ENCODE assay signal across 11 mouse cellular contexts in the genomic region with DNA sequence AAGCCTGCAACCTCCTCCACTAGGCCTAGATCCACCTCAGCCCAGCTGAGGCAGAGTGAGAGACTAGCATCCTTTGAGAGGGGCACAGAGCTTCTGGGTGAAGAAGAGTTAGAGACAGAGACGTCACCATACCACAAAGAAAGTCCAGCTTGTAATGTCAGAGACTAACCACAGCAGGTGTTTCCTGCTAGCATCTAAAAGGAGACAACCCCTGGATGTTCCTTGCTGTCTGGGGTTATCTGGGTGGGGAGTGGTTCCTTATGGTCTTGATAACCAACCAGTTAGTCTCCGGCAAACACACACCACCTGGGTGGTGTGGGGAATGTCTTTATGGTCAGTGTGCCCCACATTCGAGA.
A peak's percentile ranks its signal among the peaks of the same experiment; 100 is the strongest.
DNase-seq lines count a peak whose midpoint lies in the region; ATAC-seq and TF ChIP-seq lines count a peak whose summit lies in the region.
"Had no signal": no experiment of that assay in that cellular context is flagged by ENCODE, and none has a peak within 500 bp of the region (broad histone marks: within the 10 kb centered on the region; RNA-seq: fewer than 3 reads in every experiment).

No protein-coding gene starts in this region.

- TF ChIP-seq CTCF in CH12.LX (conservative IDR thresholded peaks at IDR 0.05 in 1 of 2, IDR thresholded peaks at IDR 0.05 in 1 of 2; ENCODE audit: low read depth in 2 of 2, low read length in 2 of 2): no peak
- TF ChIP-seq CTCF in left cerebral cortex, adult 2 months (IDR thresholded peaks at IDR 0.05): no peak

- H3K4me3 ChIP-seq in CH12.LX (replicated peaks in 1 of 3; ENCODE audit: low read depth in 2 of 3, low read length in 2 of 3, poor library complexity in 1 of 3): peak overlapping the region in 1 of 3 experiments; percentile 56
- no peak overlapping the region for H3K4me3 ChIP-seq in intestine, embryonic 15.5 days (replicated peaks)
- H3K4me3 ChIP-seq in hindbrain, embryonic 10.5 days: no peak overlapping the region
- no peak overlapping the region for H3K4me3 ChIP-seq in left cerebral cortex, adult 2 months
- H3K4me3 ChIP-seq: liver, embryonic 15.5 days had no signal

- H3K9ac ChIP-seq in CH12.LX (ENCODE audit: insufficient read depth, low read depth): peak overlapping the region; percentile 71
- no peak overlapping the region for H3K9ac ChIP-seq in intestine, embryonic 15.5 days
- H3K9ac ChIP-seq: liver, embryonic 15.5 days had no signal

- H3K27ac ChIP-seq in CH12.LX (ENCODE audit: insufficient read depth, low read depth): peak overlapping the region; percentile 85
- no peak overlapping the region for H3K27ac ChIP-seq in intestine, embryonic 15.5 days
- no peak overlapping the region for H3K27ac ChIP-seq in hindbrain, embryonic 10.5 days
- no peak overlapping the region for H3K27ac ChIP-seq in left cerebral cortex, adult 2 months
- H3K27ac ChIP-seq: liver, embryonic 15.5 days had no signal

- intact Hi-C loops in left cerebral cortex, adult 2 months (cut with DNase I): no loop called here

- H3K79me2 ChIP-seq in CH12.LX (replicated peaks; ENCODE audit: control insufficient read depth, extremely low read depth, insufficient read depth, poor library complexity, severe bottlenecking): peaks cover 20% of the 10 kb centered on the region

- H3K4me1 ChIP-seq in CH12.LX (ENCODE audit: control insufficient read depth in 1 of 2, insufficient read depth in 2 of 2): peaks cover 36 to 73% of the 10 kb centered on the region in 2 experiments
- no peaks in the 10 kb centered on the region for H3K4me1 ChIP-seq in intestine, embryonic 15.5 days (replicated peaks)
- peaks cover 17% of the 10 kb centered on the region for H3K4me1 ChIP-seq in hindbrain, embryonic 10.5 days (replicated peaks)

- peaks cover 69 to 81% of the 10 kb centered on the region in 2 experiments for H3K36me3 ChIP-seq in CH12.LX (replicated peaks in 1 of 2; ENCODE audit: control insufficient read depth in 1 of 2, insufficient read depth in 1 of 2, low read length in 1 of 2)
- peaks cover 66% of the 10 kb centered on the region for H3K36me3 ChIP-seq in intestine, embryonic 15.5 days
- peaks cover 98% of the 10 kb centered on the region for H3K36me3 ChIP-seq in hindbrain, embryonic 10.5 days

- 74% methylated on average over 3 of the region's 3 CpGs for WGBS in intestine, embryonic 15.5 days
- WGBS in hindbrain, embryonic 10.5 days: 84% methylated on average over 3 of the region's 3 CpGs

- TF ChIP-seq POLR2A in CH12.LX (IDR thresholded peaks at IDR 0.05; ENCODE audit: low read depth, low read length): peak; percentile 48; the same call in 1 of the 2 replicates

- H3K4me2 ChIP-seq in CH12.LX (ENCODE audit: insufficient read depth, low read depth, poor library complexity, severe bottlenecking): peak overlapping the region; percentile 90
- H3K4me2 ChIP-seq in intestine, embryonic 15.5 days (replicated peaks): no peak overlapping the region
- H3K4me2 ChIP-seq: liver, embryonic 15.5 days had no signal

- H3K27me3 ChIP-seq in CH12.LX (replicated peaks): no peaks in the 10 kb centered on the region
- H3K27me3 ChIP-seq in intestine, embryonic 15.5 days (replicated peaks): no peaks in the 10 kb centered on the region
- no peaks in the 10 kb centered on the region for H3K27me3 ChIP-seq in hindbrain, embryonic 10.5 days (ENCODE audit: insufficient read depth, poor library complexity, severe bottlenecking)
- H3K27me3 ChIP-seq: liver, embryonic 15.5 days had no signal

- peak; percentile 95 for TF ChIP-seq EP300 in CH12.LX (IDR thresholded peaks at IDR 0.05; ENCODE audit: low read length)

- dilution Hi-C loops in CH12.LX (cut with MboI; ENCODE audit: extremely low pct_ligation_motif_present, extremely low pct_unique_long_range_greater_than_20kb, low sequenced_read_pairs): no loop called here

- no peaks in the 10 kb centered on the region for H3K9me3 ChIP-seq in CH12.LX (replicated peaks; ENCODE audit: low read length)
- H3K9me3 ChIP-seq in intestine, embryonic 15.5 days: no peaks in the 10 kb centered on the region
- no peaks in the 10 kb centered on the region for H3K9me3 ChIP-seq in hindbrain, embryonic 10.5 days
- H3K9me3 ChIP-seq: liver, embryonic 15.5 days had no signal

- no peak for TF ChIP-seq RAD21 in CH12.LX (IDR thresholded peaks at IDR 0.05; ENCODE audit: low read depth, low read length)

- ATAC-seq in megakaryocyte-erythroid progenitor cell, adult 5-6 weeks (replicated peaks; ENCODE audit: low FRiP score, low TSS enrichment, poor library complexity, severe bottlenecking): peak; percentile 73
- ATAC-seq in intestine, embryonic 15.5 days: no peak

- in situ Hi-C loops in CH12.LX (cut with MboI; ENCODE audit: low pct_ligation_motif_present, low pct_unique_long_range_greater_than_20kb, low sequenced_read_pairs): loop anchor here (25.0 kb wide), 1 partner anchor 244 kb away; no protein-coding TSS in a partner anchor

- peak; percentile 91 for DNase-seq in 416B (ENCODE audit: low read depth)
- peak; percentile 88 for DNase-seq in CH12.LX (ENCODE audit: extremely low read depth)
- peak; percentile 85 for DNase-seq in induced T-regulatory cell, adult 2 months (ENCODE audit: low read depth)
- DNase-seq in hindbrain, embryonic 10.5 days (ENCODE audit: low spot score): no peak
- no peak for DNase-seq in left cerebral cortex, adult 2 months (ENCODE audit: extremely low spot score in 1 of 2, low spot score in 2 of 2)
- no peak for DNase-seq in urinary bladder, postnatal 10 days (ENCODE audit: low spot score)
- DNase-seq: cerebellum, adult 9-10 months; heart, postnatal 14 days had no signal

TF ChIP-seq in CH12.LX, 34 proteins besides CTCF, POLR2A, EP300 and RAD21:
- TF ChIP-seq MAZ (IDR thresholded peaks at IDR 0.05; ENCODE audit: low read depth, low read length) (peak; percentile 72), IRF4 (IDR thresholded peaks at IDR 0.05; ENCODE audit: low read depth, low read length) (peak; percentile 78; the same call in 1 of the 2 replicates), POLR2AphosphoS2 (IDR thresholded peaks at IDR 0.05; ENCODE audit: low read depth, low read length) (peak; percentile 69; the same call in 1 of the 2 replicates), SIN3A (IDR thresholded peaks at IDR 0.05; ENCODE audit: low read length) (peak; percentile 77), SMC3 (IDR thresholded peaks at IDR 0.05; ENCODE audit: low read depth, low read length) (no peak), ZC3H11A (IDR thresholded peaks at IDR 0.05; ENCODE audit: low read depth, low read length) (no peak), RCOR1 (conservative IDR thresholded peaks at IDR 0.05; ENCODE audit: low read depth, low read length) (peak; percentile 88; the same call in 1 of the 2 replicates), MEF2A (IDR thresholded peaks at IDR 0.05; ENCODE audit: borderline replicate concordance, low read depth, low read length) (peak; percentile 93), ZNF384 (IDR thresholded peaks at IDR 0.05; ENCODE audit: low read depth, low read length) (no peak), ETS1 (conservative IDR thresholded peaks at IDR 0.05; ENCODE audit: low read depth, low read length) (peak; percentile 93), USF2 (conservative IDR thresholded peaks at IDR 0.05; ENCODE audit: low read depth, low read length) (no peak), TCF12 (IDR thresholded peaks at IDR 0.05; ENCODE audit: low read depth, low read length) (peak; percentile 98), MAFK (IDR thresholded peaks at IDR 0.05; ENCODE audit: insufficient replicate concordance, low read length) (peak; percentile 66; the same call in 1 of the 2 replicates), MXI1 (IDR thresholded peaks at IDR 0.05; ENCODE audit: low read depth, low read length) (0 out of 2 replicates have a peak, but pooled peaks have one; percentile 10), CHD1 (IDR thresholded peaks at IDR 0.05; ENCODE audit: low read depth, low read length) (peak; percentile 37; the same call in 1 of the 2 replicates), E2F4 (IDR thresholded peaks at IDR 0.05; ENCODE audit: insufficient replicate concordance, low read depth, low read length) (no peak), JUN (IDR thresholded peaks at IDR 0.05; ENCODE audit: insufficient read depth, low read depth, low read length) (peak; percentile 40; the same call in 1 of the 2 replicates), NELFE (IDR thresholded peaks at IDR 0.05; ENCODE audit: low read depth, low read length) (peak; percentile 47; the same call in 1 of the 2 replicates), BHLHE40 (IDR thresholded peaks at IDR 0.05; ENCODE audit: low read depth, low read length) (peak; percentile 70), NRF1 (IDR thresholded peaks at IDR 0.05; ENCODE audit: low read depth, low read length) (0 out of 2 replicates have a peak, but pooled peaks have one; percentile 20), CHD2 (IDR thresholded peaks at IDR 0.05; ENCODE audit: low read length) (peak; percentile 66; the same call in 1 of the 2 replicates), MYC (IDR thresholded peaks at IDR 0.05; ENCODE audit: low read depth, low read length) (0 out of 2 replicates have a peak, but pooled peaks have one; percentile 31), ELF1 (IDR thresholded peaks at IDR 0.05; ENCODE audit: low read depth, low read length) (no peak), MAX (IDR thresholded peaks at IDR 0.05; ENCODE audit: low read length) (no peak), TBP (conservative IDR thresholded peaks at IDR 0.05; ENCODE audit: low read depth, low read length) (peak; percentile 59; the same call in 1 of the 2 replicates), JUND (conservative IDR thresholded peaks at IDR 0.05; ENCODE audit: low read depth, low read length) (no peak; the same call in 1 of the 2 replicates), ZMIZ1 (IDR thresholded peaks at IDR 0.05; ENCODE audit: low read depth, low read length) (peak; percentile 65)

Comparison
In these comparisons a context has a peak if more than half of its experiments do, and no peak if none do; other contexts are left out.
1. DNase-seq: peak in 416B (single experiment), CH12.LX (single experiment) and induced T-regulatory cell, adult 2 months (single experiment); none in hindbrain, embryonic 10.5 days (single experiment), left cerebral cortex, adult 2 months (0 of 2) and urinary bladder, postnatal 10 days (single experiment).